Mouse (Mus musculus): ENCODE data around the gene Tmem79. TPM values are rescaled to one million over a fixed set of nuclear protein-coding genes. Genes with fewer than 3 reads are reported as not detected.
"Not testable (repeated sequence)": the region's sequence is repeated elsewhere in the genome, so short reads cannot be mapped to it uniquely, and the experiment has no call there.

The Tmem79 gene
- total RNA-seq, 2 experiments from 2014 or later = 1.7 TPM

- peak; percentile 21 for DNase-seq
These were observed 18.6 kb upstream of the Tmem79 start for GRCm38 (mm10) chr3:88354396-88355165.

GRCm38 (mm10) chr3:88352907-88353306 lies 17.0 kb upstream of the Tmem79 start:
- no peak for DNase-seq

GRCm38 (mm10) chr3:88350732-88351131 lies 14.8 kb upstream of the Tmem79 start:
- DNase-seq = no peak

GRCm38 (mm10) chr3:88339006-88339405 lies 3.1 kb upstream of the Tmem79 start:
- no peak for DNase-seq

GRCm38 (mm10) chr3:88338316-88338715 lies 2.4 kb upstream of the Tmem79 start:
- no peak for DNase-seq

GRCm38 (mm10) chr3:88337367-88338020 lies 1.5 kb upstream of the Tmem79 start:
- no peak for DNase-seq

- no peak for DNase-seq
These were observed 403 bp downstream of the Tmem79 start for GRCm38 (mm10) chr3:88335436-88336053.

- no peak for DNase-seq
These were observed 979 bp downstream of the Tmem79 start for GRCm38 (mm10) chr3:88334902-88335435.

- no peak for DNase-seq
These were observed 1.8 kb downstream of the Tmem79 start for GRCm38 (mm10) chr3:88334029-88334658.

- DNase-seq = no peak
These were observed 4.7 kb downstream of the Tmem79 start for GRCm38 (mm10) chr3:88331282-88331681.

GRCm38 (mm10) chr3:88328956-88329355 lies 7.0 kb downstream of the Tmem79 start:
- DNase-seq = no peak

GRCm38 (mm10) chr3:88324951-88325405 lies 11.0 kb downstream of the Tmem79 start, which contains the start of gene Glmp:
TSS of gene Glmp (plus strand) at chr3:88325023.
- no peak for DNase-seq

GRCm38 (mm10) chr3:88299172-88299571 lies 36.8 kb downstream of the Tmem79 start:
- no peak for DNase-seq

- DNase-seq = no peak
These were observed 38.6 kb downstream of the Tmem79 start for GRCm38 (mm10) chr3:88297321-88297851.

GRCm38 (mm10) chr3:88296561-88297318 lies 39.2 kb downstream of the Tmem79 start, which contains the start of the genes Tsacc and Cct3:
TSS of gene Tsacc (minus strand) at chr3:88296999.
TSS of gene Cct3 (plus strand) at chr3:88297116.
- DNase-seq = peak; percentile 98

GRCm38 (mm10) chr3:88296110-88296560 lies 39.8 kb downstream of the Tmem79 start:
- no peak for DNase-seq

GRCm38 (mm10) chr3:88295272-88295671 lies 40.7 kb downstream of the Tmem79 start:
- not testable (repeated sequence) for DNase-seq

GRCm38 (mm10) chr3:88291970-88292369 lies 44.0 kb downstream of the Tmem79 start:
- no peak for DNase-seq

- DNase-seq = not testable (repeated sequence)
These were observed 47.7 kb downstream of the Tmem79 start for GRCm38 (mm10) chr3:88288133-88288713.

GRCm38 (mm10) chr3:88287110-88287509 lies 48.8 kb downstream of the Tmem79 start, which contains the start of gene Gm38392:
TSS of gene Gm38392 (minus strand) at chr3:88287210.
- DNase-seq = no peak

GRCm38 (mm10) chr3:88285565-88285895 lies 50.4 kb downstream of the Tmem79 start:
- not testable (repeated sequence) for DNase-seq

Data from gastrocnemius, postnatal 25 days (tissue).